ENCODE assay signal across 20 mouse cellular contexts in genomic region chr17:94808758-94809157, GRCm38 (mm10). TPM values are rescaled to one million over a fixed set of nuclear protein-coding genes. Genes with fewer than 3 reads are reported as not detected.
DNase-seq lines count a peak whose midpoint lies in the region; ATAC-seq and TF ChIP-seq lines count a peak whose summit lies in the region.
"Had no signal": no experiment of that assay in that cellular context is flagged by ENCODE, and none has a peak within 500 bp of the region (broad histone marks: within the 10 kb centered on the region; RNA-seq: fewer than 3 reads in every experiment).

No protein-coding gene starts in this region.

- no peaks in the 10 kb centered on the region for H3K9me3 ChIP-seq in CH12.LX (replicated peaks; ENCODE audit: low read length)
- H3K9me3 ChIP-seq in kidney, embryonic 16.5 days (ENCODE audit: low read length): peaks cover 15% of the 10 kb centered on the region

- no peak for TF ChIP-seq RAD21 in CH12.LX (IDR thresholded peaks at IDR 0.05; ENCODE audit: low read depth, low read length)

- DNase-seq in A20 (ENCODE audit: low read depth, low spot score) (peak; percentile 31), CH12.LX (ENCODE audit: extremely low read depth) (peak; percentile 45)
- DNase-seq in thymus, postnatal 4 days: no peak
- DNase-seq: adrenal gland, adult 2 months; adrenal gland, adult 8-10 months; adrenal gland, postnatal 10 days; adrenal gland, postnatal 14 days; adrenal gland, postnatal 25 days; adrenal gland, postnatal 36 days; B cell, adult 2 months; cerebellum, adult 11 months; cerebellum, adult 11-12 months; cerebellum, adult 18-20 months; cerebellum, adult 2 months; cerebellum, adult 8-10 months had no signal

- no peaks in the 10 kb centered on the region for H3K79me2 ChIP-seq in CH12.LX (replicated peaks; ENCODE audit: control insufficient read depth, extremely low read depth, insufficient read depth, poor library complexity, severe bottlenecking)

- TF ChIP-seq EP300 in CH12.LX (IDR thresholded peaks at IDR 0.05; ENCODE audit: low read length): peak; percentile 71

- in situ Hi-C loops in CH12.LX (cut with MboI; ENCODE audit: low pct_ligation_motif_present, low pct_unique_long_range_greater_than_20kb, low sequenced_read_pairs): no loop called here

- peaks cover 0 to 5% of the 10 kb centered on the region in 2 experiments for H3K36me3 ChIP-seq in CH12.LX (replicated peaks in 1 of 2; ENCODE audit: control insufficient read depth in 1 of 2, insufficient read depth in 1 of 2, low read length in 1 of 2)
- H3K36me3 ChIP-seq in kidney, embryonic 16.5 days (ENCODE audit: insufficient read depth, low read length): peaks cover 4% of the 10 kb centered on the region
- H3K36me3 ChIP-seq: G1E had no signal

- no peak overlapping the region for H3K4me3 ChIP-seq in CH12.LX (replicated peaks in 1 of 3; ENCODE audit: low read depth in 2 of 3, low read length in 2 of 3, poor library complexity in 1 of 3)
- H3K4me3 ChIP-seq in kidney, embryonic 16.5 days (ENCODE audit: low read length): no peak overlapping the region

- dilution Hi-C loops in CH12.LX (cut with MboI; ENCODE audit: extremely low pct_ligation_motif_present, extremely low pct_unique_long_range_greater_than_20kb, low sequenced_read_pairs): no loop called here

- no peak for ATAC-seq in kidney, embryonic 16.5 days (ENCODE audit: low FRiP score, low TSS enrichment)
- ATAC-seq: activated CD4-positive, CD25-positive, alpha-beta regulatory T cell, adult 4 months; CD4-positive, CD25-positive, alpha-beta regulatory T cell, adult 4 months; Patski had no signal

- no peak for TF ChIP-seq CTCF in CH12.LX (conservative IDR thresholded peaks at IDR 0.05 in 1 of 2, IDR thresholded peaks at IDR 0.05 in 1 of 2; ENCODE audit: low read depth in 2 of 2, low read length in 2 of 2)

- H3K27me3 ChIP-seq in CH12.LX (replicated peaks): no peaks in the 10 kb centered on the region
- H3K27me3 ChIP-seq in kidney, embryonic 16.5 days (ENCODE audit: insufficient read depth, low read length): no peaks in the 10 kb centered on the region
- H3K27me3 ChIP-seq: Patski had no signal

- no peak overlapping the region for H3K4me2 ChIP-seq in CH12.LX (ENCODE audit: insufficient read depth, low read depth, poor library complexity, severe bottlenecking)
- no peak overlapping the region for H3K4me2 ChIP-seq in kidney, embryonic 16.5 days (replicated peaks; ENCODE audit: low read depth, low read length)

- TF ChIP-seq POLR2A in CH12.LX (IDR thresholded peaks at IDR 0.05; ENCODE audit: low read depth, low read length): no peak

- H3K27ac ChIP-seq in CH12.LX (ENCODE audit: insufficient read depth, low read depth): no peak overlapping the region
- no peak overlapping the region for H3K27ac ChIP-seq in kidney, embryonic 16.5 days (ENCODE audit: low read length)

- H3K9ac ChIP-seq in CH12.LX (ENCODE audit: insufficient read depth, low read depth): no peak overlapping the region
- no peak overlapping the region for H3K9ac ChIP-seq in kidney, embryonic 16.5 days (replicated peaks; ENCODE audit: low read length)

- peaks cover 0 to 12% of the 10 kb centered on the region in 2 experiments; a peak in 2 of 4 replicates for H3K4me1 ChIP-seq in CH12.LX (ENCODE audit: control insufficient read depth in 1 of 2, insufficient read depth in 2 of 2)
- no peaks in the 10 kb centered on the region for H3K4me1 ChIP-seq in kidney, embryonic 16.5 days (ENCODE audit: insufficient read depth, low read length)

TF ChIP-seq in CH12.LX, 34 proteins besides CTCF, POLR2A, EP300 and RAD21:
- TF ChIP-seq IRF4 (IDR thresholded peaks at IDR 0.05; ENCODE audit: low read depth, low read length) (peak; percentile 54; the same call in 1 of the 2 replicates), E2F4 (IDR thresholded peaks at IDR 0.05; ENCODE audit: insufficient replicate concordance, low read depth, low read length) (no peak)

RNA-seq across cellular contexts. Expression of gene Mettl4, which starts 58.9 kb away (rescaled TPM):
- 22.9 and 23.4 TPM in 2 replicates for total RNA-seq in CH12.LX (2012; rRNA removed)
- 23.3 and 24.4 TPM in 2 replicates for total RNA-seq in CH12.LX (2014; rRNA removed)
- 12.3 and 12.4 TPM in 2 replicates for polyA plus RNA-seq in CH12.LX (2012; ENCODE audit: insufficient read length, low read depth)
- polyA plus RNA-seq in kidney, embryonic 16.5 days (2015; fragmentation: Nextera tagmentation; extraction: Ambion mirVana): 20.6 and 21.1 TPM in 2 replicates
